Mouse (Mus musculus) urinary bladder, postnatal 14 days (tissue): ENCODE measurements around the gene Btg2.

Experiments
- DNase-seq: peaks from one replicate; pipeline ENCODE4 v3.0.0; 2021; ENCODE audit warnings: low spot score

Gene Btg2

DNA sequence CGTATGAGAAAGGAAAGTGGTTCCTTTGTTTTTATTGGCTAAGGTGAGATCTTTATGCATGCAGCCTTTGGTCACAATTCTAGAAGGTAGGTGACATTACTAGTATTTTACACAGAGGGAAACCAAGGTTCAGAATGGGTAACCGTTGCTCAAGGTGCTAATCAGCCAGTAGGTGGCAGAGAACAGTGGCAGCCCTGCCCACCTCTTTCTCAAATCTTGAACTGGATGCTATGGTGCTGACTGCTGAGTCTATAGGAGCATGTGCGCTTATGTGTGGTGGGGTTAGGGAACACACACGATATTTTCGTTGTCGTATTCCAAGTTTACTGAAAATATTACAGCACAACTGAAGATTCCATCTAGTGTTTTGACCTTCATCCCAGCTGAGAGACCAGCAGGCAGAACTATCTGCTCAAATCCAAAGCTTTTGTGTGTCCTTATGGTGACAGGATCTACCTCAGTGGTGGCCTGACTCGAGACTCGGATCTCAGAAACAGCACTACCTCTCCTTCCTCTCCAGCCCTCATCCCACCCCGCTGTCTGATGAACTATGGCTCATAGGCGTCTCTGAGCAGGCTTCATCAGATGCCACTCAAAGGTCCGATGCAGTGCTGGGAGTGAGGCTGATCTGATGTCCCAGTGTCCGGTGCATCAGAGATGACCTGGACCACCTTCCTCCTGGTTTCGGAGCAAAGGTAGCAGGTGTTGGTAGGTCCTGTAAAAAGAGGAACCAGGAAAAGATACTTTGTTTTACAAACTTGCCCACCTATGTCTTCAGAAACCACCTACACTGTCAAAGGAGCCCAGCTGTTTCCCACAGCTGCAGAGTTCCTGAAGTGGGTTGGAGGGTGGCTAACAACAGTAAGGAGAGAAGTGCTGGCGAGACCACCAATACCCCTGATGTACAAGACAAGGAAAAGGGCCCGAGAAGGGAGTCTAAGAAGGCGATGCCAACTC lies 18.9 kb downstream of the Btg2 start:
- DNase-seq: no peak

DNA sequence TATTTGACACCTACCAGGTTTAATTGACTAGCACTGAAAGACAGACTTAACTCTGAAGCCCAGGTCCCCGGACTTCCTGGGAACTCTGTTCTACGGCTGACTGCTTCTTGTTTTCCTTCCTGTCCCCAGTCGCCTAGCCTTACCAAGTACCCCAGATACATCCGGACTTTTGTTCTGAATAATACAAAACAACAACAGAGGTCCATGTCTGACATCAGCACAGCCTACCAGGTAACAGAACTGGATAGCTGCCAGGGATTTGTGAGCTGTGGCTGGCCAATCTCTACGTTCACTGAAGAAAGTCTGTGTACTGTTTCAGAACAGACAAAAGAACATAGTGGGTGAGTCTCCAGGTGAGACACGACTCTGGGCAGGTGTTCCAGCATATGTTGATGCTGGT lies 20.1 kb downstream of the Btg2 start:
- no peak for DNase-seq

DNA sequence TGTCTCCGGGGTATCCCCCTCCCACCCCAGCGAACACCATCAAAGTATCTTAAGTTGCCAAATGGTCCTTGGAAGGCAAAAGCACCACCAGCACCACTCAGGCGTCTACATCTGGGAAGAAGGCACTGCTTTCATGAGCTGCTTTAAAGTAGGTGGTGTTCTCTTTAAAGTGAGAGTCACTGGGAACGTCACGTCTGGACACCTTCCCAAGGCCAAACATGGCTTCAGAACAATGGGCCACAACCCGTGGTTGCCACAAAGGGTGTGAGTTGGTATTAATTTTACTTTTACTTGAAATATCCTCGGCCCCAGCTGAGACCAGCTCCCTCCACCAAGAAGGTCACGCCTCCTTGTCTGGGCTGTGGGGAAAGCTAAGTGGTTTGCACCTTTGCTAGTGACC lies 21.2 kb downstream of the Btg2 start:
- no peak for DNase-seq

DNA sequence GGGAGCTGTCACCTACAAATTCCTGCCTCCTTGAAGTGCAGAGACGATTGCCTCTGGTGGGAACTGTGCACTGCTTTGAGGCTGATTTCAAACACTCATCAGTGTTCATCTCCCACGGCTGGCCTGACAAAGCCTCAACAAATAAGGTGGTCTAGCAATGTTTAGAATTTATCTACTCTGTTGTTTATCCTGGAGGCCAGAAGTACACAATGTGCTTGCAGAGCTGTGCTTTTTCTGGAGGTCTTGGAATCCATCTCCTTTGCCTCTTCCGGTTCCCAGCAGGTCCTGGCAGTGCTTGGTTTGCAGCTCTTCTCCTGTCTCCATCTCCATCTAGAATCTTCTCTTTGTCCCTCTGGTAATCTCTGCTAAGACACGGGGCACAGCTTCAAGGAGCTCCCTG lies 22.6 kb downstream of the Btg2 start:
- no peak for DNase-seq

DNA sequence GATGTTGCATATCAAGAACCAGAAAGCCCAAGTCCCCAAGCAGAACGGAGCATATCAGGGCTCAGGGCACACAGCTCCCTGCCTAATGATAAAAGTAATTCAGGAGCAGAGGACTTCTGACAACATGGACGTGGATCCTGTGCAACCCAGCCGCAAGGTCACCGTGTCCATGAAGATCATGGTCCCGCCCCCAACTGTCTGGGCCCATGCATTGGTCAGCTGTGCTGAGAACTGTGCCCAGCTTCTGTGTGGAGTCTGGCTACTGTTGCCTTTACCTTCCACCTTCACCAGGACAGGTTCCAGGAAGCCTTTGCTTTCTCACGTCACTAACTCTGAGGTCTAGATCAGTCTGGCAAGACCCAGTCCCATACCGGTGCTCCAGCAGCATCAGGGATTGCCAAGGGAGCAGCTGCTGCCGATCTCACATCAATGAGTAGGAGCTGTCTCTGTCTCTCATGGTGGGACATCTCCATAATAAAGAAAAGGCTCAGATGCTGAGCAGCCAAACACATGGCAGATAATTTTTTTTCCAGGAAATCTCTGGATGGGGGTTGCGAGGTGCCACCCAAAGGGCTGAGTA lies 23.2 kb downstream of the Btg2 start:
- no peak for DNase-seq

DNA sequence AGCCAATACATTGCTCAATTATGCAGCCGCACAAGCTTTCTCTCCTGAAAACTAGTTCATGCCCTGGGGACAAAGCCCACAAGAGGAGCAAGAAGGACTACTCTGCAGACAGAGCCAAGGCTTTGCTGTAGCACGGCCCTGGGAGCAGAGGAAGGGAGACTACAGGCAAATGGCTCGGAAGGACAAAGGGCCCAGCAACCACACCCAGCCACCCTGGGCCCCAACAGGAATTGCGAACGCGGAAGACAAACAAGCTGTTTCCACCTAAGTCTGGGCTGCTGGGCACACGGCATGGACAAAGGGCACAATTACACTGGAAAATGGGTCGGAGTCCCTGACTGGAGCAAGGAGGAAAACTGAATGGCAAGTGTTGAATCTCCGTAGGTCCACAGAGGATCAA lies 23.9 kb downstream of the Btg2 start:
- DNase-seq: no peak

DNA sequence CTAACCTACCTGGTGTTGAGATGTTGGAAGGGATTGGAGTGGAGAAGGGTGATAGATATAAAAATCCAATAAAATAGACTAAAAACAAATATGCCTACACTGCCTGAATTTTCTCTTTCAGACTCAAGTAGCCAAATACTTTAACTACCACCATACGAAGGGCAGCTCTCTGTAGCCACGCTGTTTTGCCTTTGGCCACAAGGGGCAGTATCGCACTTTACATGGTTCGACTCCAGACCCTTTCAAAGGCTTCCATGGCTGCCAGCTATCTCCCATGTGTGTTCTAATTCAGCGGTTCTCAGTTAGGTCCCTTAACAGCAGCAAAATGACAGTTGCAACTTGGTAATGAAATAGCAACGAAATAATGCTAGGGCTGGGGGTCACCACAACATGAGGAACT lies 25.7 kb downstream of the Btg2 start:
- DNase-seq: peak; percentile 90

DNA sequence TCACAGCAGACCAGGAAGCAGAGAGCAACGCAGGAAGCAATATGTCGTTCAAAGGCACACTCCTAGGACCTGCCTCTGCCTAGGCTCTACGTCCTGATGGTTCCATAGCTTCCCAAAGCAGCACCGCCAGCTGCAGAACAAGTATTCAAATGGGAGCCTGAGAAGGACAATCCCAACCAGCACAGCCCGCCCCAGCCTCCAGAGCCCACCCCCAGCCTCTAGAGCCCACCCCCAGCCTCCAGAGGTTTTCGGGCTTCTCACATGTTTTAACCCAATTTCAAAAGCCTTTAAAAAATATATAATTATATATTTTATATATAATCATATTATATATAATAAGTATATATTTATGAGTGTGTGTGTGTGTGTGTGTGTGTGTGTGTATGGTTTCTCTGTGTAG lies 29.4 kb downstream of the Btg2 start:
- DNase-seq: no peak

DNA sequence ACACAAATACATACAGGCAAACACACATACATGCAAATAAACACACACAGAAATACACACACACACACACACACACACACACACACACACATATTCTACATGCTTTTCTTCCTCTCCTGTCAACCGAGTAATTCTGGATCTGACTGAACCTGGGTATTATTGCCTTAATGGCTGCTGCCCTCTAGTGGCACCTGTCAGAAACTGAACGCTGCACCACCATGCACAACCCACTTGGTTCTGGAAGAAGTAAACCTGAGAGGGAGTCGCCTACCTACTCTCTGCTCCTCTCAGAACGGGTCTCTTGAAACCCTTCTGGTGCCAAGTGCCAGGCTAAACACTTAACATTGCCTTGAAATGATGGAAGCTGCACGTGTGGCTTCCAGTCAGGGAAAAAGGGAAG lies 30.2 kb downstream of the Btg2 start:
- DNase-seq: peak; percentile 76

DNA sequence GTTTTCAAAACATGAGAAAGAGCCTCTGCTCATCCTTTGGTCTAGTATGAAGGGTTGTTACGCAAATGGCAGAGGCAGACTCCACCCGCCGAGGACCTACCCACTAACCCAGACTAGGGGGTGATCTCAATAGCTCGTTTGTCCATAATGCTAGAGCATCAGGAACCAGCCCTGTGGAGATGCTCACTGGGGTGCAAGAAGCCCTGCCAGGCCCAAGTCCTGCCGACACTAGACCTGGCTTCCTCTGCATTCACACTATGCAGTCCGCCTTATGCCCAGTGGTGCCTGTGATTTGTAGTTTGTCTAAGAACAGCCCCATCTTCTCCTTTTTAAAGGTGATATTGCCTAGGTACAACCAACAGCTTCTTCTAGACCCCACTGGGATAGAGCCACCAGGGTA lies 31.5 kb downstream of the Btg2 start:
- DNase-seq: no peak

DNA sequence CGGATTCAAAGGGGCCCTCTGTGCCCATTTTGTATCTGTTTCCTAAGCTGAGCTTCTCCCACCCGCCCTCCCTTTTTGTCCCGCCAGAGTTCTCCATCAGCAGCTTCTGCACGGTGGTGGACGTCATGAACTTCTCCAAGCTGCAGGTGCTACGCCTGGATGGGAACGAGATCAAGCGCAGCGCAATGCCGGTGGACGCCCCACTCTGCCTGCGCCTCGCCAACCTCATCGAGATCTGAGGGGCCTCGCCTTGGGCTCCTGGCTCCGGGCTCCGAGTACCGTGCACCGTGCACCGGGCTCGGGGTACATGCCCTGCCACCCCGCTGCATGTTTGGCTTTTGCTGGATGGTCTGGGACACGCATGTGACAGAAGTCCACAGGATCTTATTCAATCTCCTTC lies 32.5 kb downstream of the Btg2 start:
- no peak for DNase-seq

DNA sequence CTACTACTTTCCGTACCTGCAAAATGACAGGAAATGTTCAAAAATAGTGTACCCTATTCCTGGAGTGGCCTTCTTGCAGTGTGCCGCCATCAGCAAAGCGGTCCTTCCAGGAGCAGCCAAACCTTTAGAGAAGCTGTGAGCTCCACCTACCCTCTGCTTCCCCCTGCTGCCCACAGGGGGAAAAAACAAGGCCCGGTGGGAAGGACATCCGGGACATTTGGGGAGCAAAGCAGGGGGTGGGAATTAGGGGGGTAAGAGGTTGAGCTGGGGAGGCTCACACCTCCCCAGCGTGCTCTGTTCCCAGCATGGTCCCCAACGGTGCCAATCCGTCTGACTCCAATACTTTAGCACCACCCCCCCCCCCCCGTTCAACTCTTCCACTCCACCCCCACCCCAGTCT lies 32.9 kb downstream of the Btg2 start:
- peak; percentile 81 for DNase-seq

DNA sequence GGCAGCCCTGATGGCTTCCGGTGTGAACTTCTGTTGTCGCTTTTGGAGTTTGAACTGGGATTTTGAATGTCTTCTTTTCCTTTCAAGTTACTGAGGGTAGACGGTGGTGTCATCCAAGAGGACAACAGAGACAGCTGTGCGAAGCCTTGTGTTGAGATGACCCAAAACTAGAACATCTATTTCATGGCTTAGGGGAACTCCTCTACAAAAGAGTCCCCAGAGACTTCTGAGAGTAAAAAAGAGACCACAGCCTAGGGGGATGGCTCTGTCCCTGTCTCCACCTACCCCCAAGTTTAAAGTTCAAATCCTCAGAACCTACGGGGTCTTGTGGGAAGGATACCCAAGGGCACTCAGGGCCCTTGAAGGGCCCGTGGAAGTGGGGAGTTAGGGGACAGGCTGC lies 34.1 kb downstream of the Btg2 start:
- no peak for DNase-seq

DNA sequence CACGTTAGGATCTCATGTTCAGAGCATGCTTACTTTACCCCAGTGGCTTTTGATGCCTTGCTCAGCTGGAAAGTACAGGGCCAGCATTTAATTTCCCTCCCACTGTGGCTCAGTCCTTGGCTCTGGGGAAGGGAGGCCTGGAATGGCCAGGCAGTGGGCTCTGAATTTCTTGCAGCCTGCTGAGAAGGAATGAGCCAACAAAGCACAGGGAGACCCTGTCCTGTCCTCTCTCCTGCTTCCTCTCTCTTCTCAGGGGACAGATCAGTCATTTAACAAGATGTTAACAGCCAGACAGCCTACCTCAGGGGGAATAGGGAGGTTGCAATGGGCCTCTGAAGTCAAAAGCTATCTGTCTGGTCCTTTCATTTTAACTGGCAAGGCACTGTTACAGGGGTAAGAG lies 36.6 kb downstream of the Btg2 start:
- no peak for DNase-seq

DNA sequence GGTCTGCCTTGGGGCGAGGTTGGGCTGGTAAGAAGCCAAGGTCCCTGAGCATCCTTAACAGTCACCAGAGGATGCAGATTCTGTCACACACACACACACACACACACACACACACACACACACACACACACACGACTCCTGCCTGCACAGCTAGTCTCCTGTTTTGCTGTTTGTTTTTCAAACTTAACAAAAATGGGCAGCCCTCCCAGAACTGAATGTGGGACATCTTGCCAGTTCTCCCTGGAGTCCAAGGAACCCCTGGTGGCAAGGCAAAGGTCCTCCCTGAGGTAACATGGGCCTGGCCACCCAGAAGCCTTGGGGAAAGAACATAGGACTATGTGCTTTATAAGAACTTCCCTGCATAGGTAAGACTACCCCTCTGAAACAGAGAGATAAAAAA lies 37.0 kb downstream of the Btg2 start:
- no peak for DNase-seq

DNA sequence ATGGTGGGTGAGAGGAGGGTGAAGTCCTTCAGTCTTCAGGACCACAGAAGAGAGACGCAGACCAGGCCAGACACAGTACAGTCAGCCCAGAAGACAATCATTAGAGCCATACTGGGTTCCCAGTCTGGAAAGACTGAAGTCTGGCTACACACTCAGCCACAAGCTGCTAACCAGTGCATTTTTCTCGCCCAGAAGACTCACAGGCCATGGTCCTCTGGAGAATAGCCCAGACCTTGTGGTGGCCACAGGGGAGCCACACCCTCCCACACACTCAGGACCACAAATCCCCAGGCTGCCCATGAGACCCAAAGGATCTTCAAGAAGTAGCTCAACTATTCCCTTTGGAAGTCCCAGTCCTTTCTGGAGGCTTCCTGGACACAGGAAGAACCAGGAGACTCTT lies 39.6 kb downstream of the Btg2 start:
- DNase-seq: no peak

DNA sequence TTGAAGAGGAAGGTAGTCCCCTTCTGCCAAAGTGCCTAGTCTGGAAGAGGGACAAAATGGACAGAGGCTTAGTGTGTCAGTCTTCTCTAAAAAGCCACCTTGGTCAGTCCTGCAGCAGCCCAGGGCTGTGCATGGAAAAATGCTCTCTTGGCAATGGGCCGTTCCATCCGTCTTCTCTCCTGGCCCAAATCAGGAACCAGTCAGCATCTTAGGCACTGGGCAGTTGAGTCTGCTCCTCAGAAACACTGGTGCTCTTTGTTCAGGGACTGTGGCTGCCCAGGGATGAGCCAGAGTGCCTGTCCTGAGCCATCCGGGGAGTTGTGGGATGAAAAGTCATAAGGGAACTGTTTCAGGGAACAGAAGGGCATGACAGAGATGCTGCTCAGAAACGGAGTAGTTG lies 40.6 kb downstream of the Btg2 start:
- no peak for DNase-seq

DNA sequence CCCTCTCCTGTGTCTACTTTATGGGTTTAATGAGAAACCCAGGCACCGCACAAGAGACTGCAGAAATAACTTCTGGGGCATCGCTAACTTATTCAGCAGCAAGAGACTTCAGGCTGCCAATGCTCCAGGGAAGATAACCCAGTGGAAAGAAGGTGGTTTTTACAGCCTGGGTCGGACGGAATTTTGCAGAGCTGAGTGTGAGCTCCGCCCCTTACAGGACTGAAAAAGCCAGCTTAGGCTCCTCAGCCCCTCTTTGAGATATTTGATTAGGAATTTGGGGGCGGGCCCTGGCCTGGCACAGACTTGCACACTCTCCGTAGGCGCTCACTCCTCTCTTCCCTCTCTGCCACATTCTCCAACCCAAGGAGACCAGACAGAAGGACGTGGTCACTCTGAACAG lies 41.7 kb downstream of the Btg2 start, which contains the start of gene Fmod:
Fmod (plus strand) TSS at position 83 of the 400 bp plus-strand sequence.
- peak; percentile 46 for DNase-seq

DNA sequence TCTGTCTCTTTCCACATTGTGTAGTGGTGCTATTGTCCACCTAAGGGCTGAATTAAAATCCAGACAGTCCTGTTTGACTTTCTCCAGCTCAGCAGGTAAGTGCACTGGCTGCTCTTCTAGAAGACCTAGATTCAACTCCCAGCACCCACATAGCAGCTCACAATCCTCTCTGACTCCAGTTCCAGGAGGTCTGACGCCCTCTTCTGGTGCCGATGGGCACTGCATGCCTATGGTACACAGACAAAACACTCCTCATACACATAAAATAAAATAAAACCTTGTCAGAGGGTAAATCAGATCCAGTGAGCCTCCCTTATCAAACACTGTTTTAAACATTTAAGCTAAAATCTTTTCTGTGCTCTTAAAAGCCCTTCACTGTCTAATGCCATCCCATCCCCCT lies 42.4 kb downstream of the Btg2 start:
- DNase-seq: no peak

DNA sequence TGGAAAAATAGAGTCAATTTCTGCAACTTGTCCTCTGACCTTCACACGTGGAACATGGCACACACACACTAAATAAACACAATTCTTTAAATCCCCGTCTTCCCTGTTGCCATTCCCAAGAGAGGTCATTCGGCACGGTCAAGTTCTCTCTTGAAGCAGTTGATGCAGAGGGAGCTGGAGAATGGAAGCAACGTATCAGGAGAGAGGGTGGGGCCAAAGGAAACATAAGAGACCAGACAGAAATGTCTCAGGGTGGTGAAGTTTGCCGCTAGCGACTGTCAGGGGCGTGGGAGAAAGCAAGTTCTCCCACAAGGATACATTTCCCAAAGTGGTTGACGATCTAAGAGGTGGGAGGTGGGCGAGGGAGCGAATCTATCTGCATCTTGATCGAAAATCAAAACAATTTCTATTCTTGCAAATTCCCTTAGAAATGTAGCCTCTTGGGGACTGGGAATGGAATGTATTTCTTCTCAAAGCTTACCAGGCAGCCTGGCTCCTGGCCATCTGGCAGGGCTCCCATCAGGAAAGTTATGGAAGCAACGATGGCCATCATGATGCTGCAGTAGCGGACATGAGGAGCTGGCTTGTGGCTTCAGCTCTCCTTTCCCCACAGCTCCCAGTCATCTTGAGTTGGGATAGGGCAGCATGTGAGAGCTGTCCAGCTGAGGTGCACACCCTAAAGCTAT lies 50.6 kb downstream of the Btg2 start:
- DNase-seq: peak; percentile 34

DNA sequence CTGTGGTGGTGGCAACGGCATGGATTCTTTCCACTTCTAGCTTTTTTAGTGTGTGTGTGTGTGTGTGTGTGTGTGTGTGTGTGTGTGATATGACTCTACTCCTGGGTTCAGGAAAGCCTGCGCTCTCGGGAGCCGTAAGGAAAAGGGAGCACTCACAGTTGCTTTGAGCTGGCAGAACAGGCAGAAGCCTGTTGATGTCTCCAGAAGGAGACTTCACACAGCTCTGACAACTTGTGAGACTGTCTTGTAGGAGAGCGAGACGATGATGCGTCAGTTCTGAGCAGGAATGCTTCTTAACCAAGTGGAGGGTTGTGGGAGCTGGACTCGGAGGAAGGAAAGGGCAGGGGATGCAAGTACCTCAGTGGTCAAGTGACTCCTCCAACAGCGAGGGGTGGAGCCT lies 52.2 kb downstream of the Btg2 start:
- no peak for DNase-seq

DNA sequence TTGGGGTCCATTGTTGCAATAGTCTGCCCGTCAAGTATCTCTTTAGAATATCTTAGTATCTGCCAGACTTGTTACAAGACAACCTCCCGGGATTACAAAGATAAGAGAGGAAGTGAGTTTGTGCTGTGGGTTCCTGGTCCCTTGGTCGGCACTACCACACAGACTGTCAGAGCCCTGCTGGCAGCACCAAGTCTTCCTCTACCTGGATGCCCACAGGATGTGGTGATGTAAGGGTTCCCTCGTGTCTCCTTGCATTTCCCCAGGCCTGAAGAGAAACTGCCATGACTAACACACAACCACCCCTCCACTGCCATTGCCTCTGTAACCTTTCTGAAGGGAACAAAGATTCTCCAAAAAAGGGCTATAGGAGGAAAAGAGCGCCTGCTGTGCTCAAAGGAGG lies 52.9 kb downstream of the Btg2 start:
- no peak for DNase-seq
